Mouse (Mus musculus): ENCODE measurements around the gene Tnr. TPM values are rescaled to one million over a fixed set of nuclear protein-coding genes. Genes with fewer than 3 reads are reported as not detected.

Gene Tnr
- total and polyA plus RNA-seq, 3 experiments = 0.01 TPM; not detected in 2

GRCm38 (mm10) chr1:159977786-159978185, 454.2 kb downstream of the Tnr start:
- Histone ChIP-seq H3K36me3 (ENCODE audit: control insufficient read depth in 1 of 2, insufficient read depth in 2 of 2, low read length in 2 of 2) (no peaks in the 10 kb centered on the region), H3K27me3 (ENCODE audit: control insufficient read depth in 1 of 2, insufficient read depth in 2 of 2, low read length in 2 of 2) (no peaks in the 10 kb centered on the region), H3K4me3 (ENCODE audit: control insufficient read depth in 1 of 2, insufficient read depth in 1 of 2, low read depth in 2 of 2, low read length in 2 of 2) (no peak overlapping the region), H3K9me3 (replicated peaks; ENCODE audit: insufficient read depth, low read length) (no peaks in the 10 kb centered on the region), H3K79me2 (ENCODE audit: control insufficient read depth, insufficient read depth, low read length, poor library complexity) (no peaks in the 10 kb centered on the region), H3K9ac (ENCODE audit: control insufficient read depth, low read depth, low read length, poor library complexity, severe bottlenecking) (no peak overlapping the region), H3K4me1 (ENCODE audit: control insufficient read depth in 1 of 2, insufficient read depth in 2 of 2, low read length in 2 of 2) (no peaks in the 10 kb centered on the region), H3K27ac (ENCODE audit: control insufficient read depth, low read depth, low read length) (no peak overlapping the region)
- no peak for TF ChIP-seq MAX (IDR thresholded peaks at IDR 0.05; ENCODE audit: low read length)
- no peak for TF ChIP-seq MAZ (IDR thresholded peaks at IDR 0.05; ENCODE audit: low read depth, low read length)
- TF ChIP-seq RCOR1 (IDR thresholded peaks at IDR 0.05; ENCODE audit: low read depth, low read length) = no peak
- no peak for TF ChIP-seq GATA1 (IDR thresholded peaks at IDR 0.05; ENCODE audit: low read depth, low read length)
- TF ChIP-seq ELF1 (IDR thresholded peaks at IDR 0.05; ENCODE audit: low read depth, low read length) = no peak
- TF ChIP-seq TAL1 (IDR thresholded peaks at IDR 0.05; ENCODE audit: low read length) = no peak
- no peak for TF ChIP-seq USF2 (IDR thresholded peaks at IDR 0.05; ENCODE audit: borderline replicate concordance in 1 of 2, insufficient read depth in 1 of 2, low read depth in 1 of 2, low read length in 2 of 2)
- TF ChIP-seq TCF12 (IDR thresholded peaks at IDR 0.05; ENCODE audit: low read depth, low read length) = no peak
- TF ChIP-seq CTCF (IDR thresholded peaks at IDR 0.05 in 2 of 3, conservative IDR thresholded peaks at IDR 0.05 in 1 of 3; ENCODE audit: control insufficient read depth in 1 of 3, insufficient read depth in 1 of 3, low read depth in 2 of 3, low read length in 3 of 3, poor library complexity in 1 of 3, severe bottlenecking in 1 of 3) = no peak
- TF ChIP-seq UBTF (IDR thresholded peaks at IDR 0.05; ENCODE audit: borderline replicate concordance, insufficient read depth, low read depth, low read length) = no peak
- no peak for TF ChIP-seq NRF1 (IDR thresholded peaks at IDR 0.05; ENCODE audit: insufficient read depth, low read depth, low read length, poor library complexity, severe bottlenecking)
- TF ChIP-seq ZKSCAN1 (IDR thresholded peaks at IDR 0.05; ENCODE audit: low read depth, low read length) = no peak
- no peak for TF ChIP-seq HCFC1 (IDR thresholded peaks at IDR 0.05; ENCODE audit: low read depth, low read length)
- DNase-seq (ENCODE audit: low read depth, low spot score) = no peak

DNA sequence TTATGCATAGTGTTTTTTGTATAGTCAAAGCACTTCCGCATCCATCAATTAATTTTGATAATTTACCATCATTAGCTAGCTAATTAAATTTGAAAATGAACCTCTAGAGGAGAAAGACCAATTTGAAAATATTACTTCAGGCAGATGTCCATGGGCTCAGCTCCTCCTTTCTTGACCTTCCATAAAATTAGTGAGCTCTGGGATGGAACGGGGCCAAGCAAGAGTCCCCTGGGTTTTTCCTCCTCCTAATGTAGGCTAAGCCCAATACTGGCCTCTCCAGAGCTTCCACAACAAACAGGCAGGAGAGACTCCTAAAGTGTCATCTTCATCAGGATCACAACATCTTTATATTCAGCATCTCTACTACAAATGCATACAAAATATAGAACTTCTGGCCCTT, 455.5 kb downstream of the Tnr start:
- H3K4me3 ChIP-seq (ENCODE audit: control insufficient read depth in 1 of 2, insufficient read depth in 1 of 2, low read depth in 2 of 2, low read length in 2 of 2) = no peak overlapping the region
- TF ChIP-seq E2F4 (IDR thresholded peaks at IDR 0.05; ENCODE audit: borderline replicate concordance, low read depth, low read length) = no peak
- no peak for TF ChIP-seq TBP (IDR thresholded peaks at IDR 0.05; ENCODE audit: low read depth, low read length)
- TF ChIP-seq NELFE (IDR thresholded peaks at IDR 0.05; ENCODE audit: low read depth, low read length) = no peak
- no peak for TF ChIP-seq RAD21 (IDR thresholded peaks at IDR 0.05; ENCODE audit: low read depth, low read length)
- TF ChIP-seq SIN3A (IDR thresholded peaks at IDR 0.05; ENCODE audit: low read length) = no peak
- H3K27ac ChIP-seq (ENCODE audit: control insufficient read depth, low read depth, low read length) = no peak overlapping the region
- no peaks in the 10 kb centered on the region for H3K27me3 ChIP-seq (ENCODE audit: control insufficient read depth in 1 of 2, insufficient read depth in 2 of 2, low read length in 2 of 2)
- no peak for DNase-seq (ENCODE audit: low read depth, low spot score)
- no peaks in the 10 kb centered on the region for H3K36me3 ChIP-seq (ENCODE audit: control insufficient read depth in 1 of 2, insufficient read depth in 2 of 2, low read length in 2 of 2)
- H3K9ac ChIP-seq (ENCODE audit: control insufficient read depth, low read depth, low read length, poor library complexity, severe bottlenecking) = no peak overlapping the region
- no peaks in the 10 kb centered on the region for H3K79me2 ChIP-seq (ENCODE audit: control insufficient read depth, insufficient read depth, low read length, poor library complexity)
- no peaks in the 10 kb centered on the region for H3K4me1 ChIP-seq (ENCODE audit: control insufficient read depth in 1 of 2, insufficient read depth in 2 of 2, low read length in 2 of 2)
- H3K9me3 ChIP-seq (replicated peaks; ENCODE audit: insufficient read depth, low read length) = no peaks in the 10 kb centered on the region
